Mouse (Mus musculus) intestine, postnatal 0 days (tissue): Measurements from ENCODE around the gene Arhgap15. TPM values are rescaled to one million over a fixed set of nuclear protein-coding genes. Genes with fewer than 3 reads are reported as not detected.

ENCODE experiments used
- ATAC-seq: fragments of 200-750 bp; cut with Nextera tagmentation; 2 replicates; pipeline ENCODE4 v1.8.0; 2017; ENCODE audit warnings: mild to moderate bottlenecking, moderate TSS enrichment, moderate library complexity
- H3K27ac ChIP-seq: fragments of 300-500 bp; sonication (generic); 2 replicates; pipeline ENCODE4 v1.5.1; 2014; ENCODE audit warnings: mild to moderate bottlenecking, low read depth, low read length, moderate library complexity
- H3K27me3 ChIP-seq: fragments of 300-500 bp; sonication (generic); replicated peaks from 2 replicates; pipeline ENCODE4 v1.6.1; 2014; ENCODE audit warnings: low read length, mixed read lengths; ENCODE audit not compliant: control insufficient read depth, insufficient read depth
- H3K36me3 ChIP-seq: fragments of 300-500 bp; sonication (generic); 2 replicates; pipeline ENCODE4 v1.6.1; 2014; ENCODE audit warnings: mild to moderate bottlenecking, moderate library complexity; ENCODE audit not compliant: control insufficient read depth, insufficient read depth
- H3K4me1 ChIP-seq: fragments of 300-500 bp; sonication (generic); replicated peaks from 2 replicates; pipeline ENCODE4 v1.6.1; 2014; ENCODE audit warnings: antibody characterized with exemption, low read length, mixed read lengths; ENCODE audit not compliant: control insufficient read depth, insufficient read depth
- H3K4me2 ChIP-seq: fragments of 300-500 bp; sonication (generic); replicated peaks from 2 replicates; pipeline ENCODE4 v1.6.1; 2014; ENCODE audit warnings: low read depth, mild to moderate bottlenecking, moderate library complexity
- H3K4me3 ChIP-seq: fragments of 300-500 bp; sonication (generic); 2 replicates; pipeline ENCODE4 v1.5.1; 2014; ENCODE audit warnings: low read depth, low read length
- H3K9ac ChIP-seq: fragments of 300-500 bp; sonication (generic); 2 replicates; pipeline ENCODE4 v1.6.1; 2014; ENCODE audit warnings: mild to moderate bottlenecking, low read depth, low read length
- H3K9me3 ChIP-seq: fragments of 300-500 bp; sonication (generic); 2 replicates; pipeline ENCODE4 v1.6.1; 2016; ENCODE audit warnings: mixed run types; ENCODE audit not compliant: control insufficient read depth
- CTCF ChIP-seq: sonication (generic); IDR thresholded peaks from 2 replicates; pipeline ENCODE4 v1.5.1; 2016; ENCODE audit warnings: low read depth, mild to moderate bottlenecking, control low read depth, antibody characterized with exemption, moderate library complexity
- WGBS: fragments of 180-500 bp; shearing (Covaris S2); extraction: QIAGEN DNeasy Blood & Tissue Kit; methylation state at CpG from one replicate; pipeline ENCODE4 v1.1.7; 2014; 5-methylcytosine and 5-hydroxymethylcytosine counted together
- polyA plus RNA-seq: library from polyadenylated mRNA; unstranded; fragments of >200 nt; fragmentation: Nextera tagmentation; extraction: Ambion mirVana; gene quantifications from 2 replicates; pipeline ENCODE4 v1.2.1, GENCODE M21; 2015

The Arhgap15 gene
- polyA plus RNA-seq, 1 experiment from 2014 or later = 0.80 TPM

GRCm38 (mm10) chr2:43992510-43992909 is 243.9 kb downstream of the Arhgap15 start:
- H3K27ac ChIP-seq = no peak overlapping the region
- H3K36me3 ChIP-seq = no peaks in the 10 kb centered on the region
- no peaks in the 10 kb centered on the region for H3K9me3 ChIP-seq
- H3K4me1 ChIP-seq = no peaks in the 10 kb centered on the region
- no peaks in the 10 kb centered on the region for H3K27me3 ChIP-seq
- no peak for ATAC-seq
- no peak overlapping the region for H3K4me2 ChIP-seq
- TF ChIP-seq CTCF = no peak
- no peak overlapping the region for H3K9ac ChIP-seq
- 82% methylated on average over 7 of the region's 7 CpGs for WGBS
- no peak overlapping the region for H3K4me3 ChIP-seq

GRCm38 (mm10) chr2:44002454-44002853 is 253.8 kb downstream of the Arhgap15 start:
- Histone ChIP-seq H3K4me2 (no peak overlapping the region), H3K36me3 (no peaks in the 10 kb centered on the region), H3K9me3 (no peaks in the 10 kb centered on the region), H3K4me3 (no peak overlapping the region), H3K27me3 (no peaks in the 10 kb centered on the region), H3K9ac (no peak overlapping the region), H3K4me1 (no peaks in the 10 kb centered on the region), H3K27ac (no peak overlapping the region)
- TF ChIP-seq CTCF = no peak
- WGBS = 80% methylated on average over 1 of the region's 1 CpGs
- no peak for ATAC-seq

DNA sequence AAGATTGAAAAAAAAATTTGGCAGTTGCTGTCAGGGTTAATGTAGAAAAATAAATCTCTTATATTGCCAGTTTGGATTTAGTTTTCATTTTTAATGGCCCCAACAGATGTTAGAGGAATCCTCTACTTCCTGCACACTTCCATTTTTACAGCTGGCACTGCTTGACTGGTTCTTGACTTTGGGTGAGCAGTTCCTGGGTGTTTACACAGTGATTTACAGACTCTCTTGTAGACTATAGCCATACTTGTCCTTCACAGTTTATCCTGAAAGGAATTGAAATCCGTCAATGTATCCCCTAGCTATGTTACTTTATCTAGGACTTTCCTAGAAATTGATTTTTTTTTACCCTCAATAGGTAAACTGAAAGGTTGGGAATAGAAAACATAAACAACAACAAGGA is 261.6 kb downstream of the Arhgap15 start:
- no peak for TF ChIP-seq CTCF
- Histone ChIP-seq H3K27ac (no peak overlapping the region), H3K4me2 (no peak overlapping the region), H3K36me3 (no peaks in the 10 kb centered on the region), H3K4me1 (no peaks in the 10 kb centered on the region), H3K9me3 (no peaks in the 10 kb centered on the region), H3K9ac (no peak overlapping the region), H3K4me3 (no peak overlapping the region), H3K27me3 (no peaks in the 10 kb centered on the region)
- 47% methylated on average over 1 of the region's 1 CpGs for WGBS
- ATAC-seq = no peak

DNA sequence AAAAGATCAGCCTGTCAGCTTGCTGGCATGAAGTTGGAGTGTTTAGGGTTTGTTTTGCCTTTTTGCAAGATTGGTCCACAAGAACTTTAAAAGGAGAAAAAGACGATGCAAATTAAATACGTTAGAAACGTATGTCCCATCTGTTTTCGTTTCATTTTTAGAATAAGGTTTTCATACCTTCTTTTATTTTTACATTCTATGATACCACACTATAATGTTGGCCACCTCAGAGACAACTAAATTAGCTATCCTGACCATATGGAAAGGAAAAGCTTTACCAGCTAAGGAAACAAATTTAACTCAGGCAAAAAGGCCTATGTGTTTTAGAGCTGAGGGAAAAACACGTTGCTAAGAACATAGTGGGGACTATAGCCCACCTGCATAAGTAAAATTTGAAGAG is 264.8 kb downstream of the Arhgap15 start:
- no peak for ATAC-seq
- TF ChIP-seq CTCF = no peak
- WGBS = 93% methylated on average over 5 of the region's 5 CpGs

DNA sequence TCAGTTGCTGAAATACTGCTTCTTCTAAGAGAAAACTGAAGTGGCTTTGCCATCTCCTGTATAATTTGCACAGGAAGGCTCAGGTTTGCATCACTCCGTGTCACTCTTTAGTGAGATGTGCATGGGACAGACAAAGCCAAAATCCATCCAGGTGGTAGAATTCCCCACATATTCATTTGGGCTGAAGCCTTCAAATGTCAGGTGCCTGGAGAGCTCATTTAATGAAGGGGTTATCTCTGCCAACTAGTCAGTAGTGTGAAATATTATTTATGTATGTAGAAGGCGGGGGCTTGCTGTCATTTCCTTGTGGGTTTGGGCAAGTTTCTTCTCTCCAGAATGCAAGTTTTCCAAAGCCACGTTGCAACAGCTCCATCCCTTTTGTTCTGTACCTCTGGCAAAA is 268.1 kb downstream of the Arhgap15 start:
- Histone ChIP-seq H3K4me3 (no peak overlapping the region), H3K27me3 (no peaks in the 10 kb centered on the region), H3K4me2 (no peak overlapping the region), H3K9ac (no peak overlapping the region), H3K4me1 (no peaks in the 10 kb centered on the region), H3K9me3 (no peaks in the 10 kb centered on the region), H3K27ac (no peak overlapping the region), H3K36me3 (no peaks in the 10 kb centered on the region)
- 81% methylated on average over 3 of the region's 3 CpGs for WGBS
- TF ChIP-seq CTCF = no peak
- ATAC-seq = no peak

More for the DNA sequence above, 264.8 kb downstream of the Arhgap15 start:
- Histone ChIP-seq H3K4me1 (no peaks in the 10 kb centered on the region), H3K36me3 (no peaks in the 10 kb centered on the region), H3K9me3 (no peaks in the 10 kb centered on the region), H3K27me3 (no peaks in the 10 kb centered on the region), H3K4me3 (no peak overlapping the region), H3K9ac (no peak overlapping the region), H3K27ac (no peak overlapping the region), H3K4me2 (no peak overlapping the region)

- no peak overlapping the region for H3K9ac ChIP-seq
- no peaks in the 10 kb centered on the region for H3K4me1 ChIP-seq
- no peak overlapping the region for H3K4me2 ChIP-seq
- no peaks in the 10 kb centered on the region for H3K9me3 ChIP-seq
- TF ChIP-seq CTCF = no peak
- H3K27me3 ChIP-seq = no peaks in the 10 kb centered on the region
- H3K4me3 ChIP-seq = no peak overlapping the region
- ATAC-seq = no peak
- no peaks in the 10 kb centered on the region for H3K36me3 ChIP-seq
- H3K27ac ChIP-seq = no peak overlapping the region
- 89% methylated on average over 14 of the region's 14 CpGs for WGBS
Measured at GRCm38 (mm10) chr2:44017405-44018026, 268.9 kb downstream of the Arhgap15 start.

DNA sequence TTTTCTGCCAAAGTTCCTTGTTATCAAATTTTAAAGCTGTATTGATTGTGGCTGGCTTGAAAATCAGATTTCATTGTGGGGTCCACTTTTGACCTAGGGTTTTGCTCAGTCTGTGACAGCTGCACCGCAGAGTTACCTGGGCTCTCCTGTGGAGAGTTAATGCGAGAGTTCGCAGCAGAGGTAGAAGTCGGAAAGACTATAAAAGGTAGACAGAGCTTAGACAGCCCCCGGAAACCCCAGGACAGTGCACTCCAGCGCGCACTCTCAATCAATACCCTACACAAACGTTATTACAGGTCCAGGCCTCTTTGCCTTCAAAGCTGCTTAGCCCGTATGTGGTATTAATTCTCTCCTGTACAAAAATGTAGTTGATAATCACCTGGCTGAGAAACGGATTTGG is 269.4 kb downstream of the Arhgap15 start:
- Histone ChIP-seq H3K9ac (no peak overlapping the region), H3K27me3 (no peaks in the 10 kb centered on the region), H3K4me1 (no peaks in the 10 kb centered on the region), H3K27ac (no peak overlapping the region), H3K36me3 (no peaks in the 10 kb centered on the region), H3K4me3 (no peak overlapping the region), H3K4me2 (no peak overlapping the region), H3K9me3 (no peaks in the 10 kb centered on the region)
- no peak for ATAC-seq
- no peak for TF ChIP-seq CTCF
- 64% methylated on average over 10 of the region's 10 CpGs for WGBS
